Comparison of ENCODE assay signal across 9 mouse cellular contexts in the genomic region with DNA sequence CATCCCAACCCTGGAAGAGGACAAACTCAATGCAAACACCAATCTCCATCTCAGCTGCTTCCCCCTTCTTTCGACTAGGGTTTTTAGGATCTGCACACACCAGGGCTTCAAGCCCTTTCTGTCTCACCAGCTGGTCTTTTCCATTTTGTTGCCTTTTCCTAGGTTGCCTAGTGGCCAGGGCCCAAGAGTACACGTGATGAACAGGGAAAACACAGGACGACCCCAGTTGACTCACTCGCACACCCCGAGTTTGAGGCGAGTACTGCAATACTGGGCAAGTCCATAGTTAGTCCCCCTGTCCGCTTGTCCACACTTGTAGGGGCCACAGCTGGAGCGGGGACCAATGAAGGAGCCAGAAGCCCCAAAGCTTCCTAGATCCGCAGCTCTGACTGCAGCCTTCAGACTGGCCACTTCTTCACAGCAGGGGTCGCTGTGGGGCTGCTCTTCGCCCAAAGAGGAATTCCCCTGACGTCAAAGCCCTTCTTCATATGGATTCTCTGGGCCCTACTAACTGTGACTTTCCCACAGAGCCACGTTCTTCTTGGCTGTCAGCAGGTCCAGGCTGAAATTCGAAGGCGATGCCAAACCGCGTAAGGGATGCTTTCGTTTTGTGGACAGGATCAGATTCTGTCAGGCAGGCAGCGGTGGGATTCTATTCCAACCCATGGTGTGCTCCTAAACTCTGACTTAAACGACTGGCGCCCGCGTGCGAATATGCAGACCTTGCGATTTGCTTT. TPM values are rescaled to one million over a fixed set of nuclear protein-coding genes. Genes with fewer than 3 reads are reported as not detected.
DNase-seq lines count a peak whose midpoint lies in the region; ATAC-seq and TF ChIP-seq lines count a peak whose summit lies in the region.
"Not testable (repeated sequence)": the region's sequence is repeated elsewhere in the genome, so short reads cannot be mapped to it uniquely, and the experiment has no call there.
"Had no signal": no experiment of that assay in that cellular context is flagged by ENCODE, and none has a peak within 500 bp of the region (broad histone marks: within the 10 kb centered on the region; RNA-seq: fewer than 3 reads in every experiment).

A gene (plus strand): TSS at position 687 of the 737 bp plus-strand sequence.

- H3K4me1 ChIP-seq in hindbrain, embryonic 14.5 days (replicated peaks; ENCODE audit: control insufficient read depth, insufficient read depth, low read length); lung, embryonic 16.5 days (replicated peaks; ENCODE audit: control insufficient read depth, insufficient read depth, low read length); neural tube, embryonic 13.5 days (replicated peaks); testis, adult 2 months (ENCODE audit: control insufficient read depth, insufficient read depth, low read length): not testable (repeated sequence)

- ATAC-seq in hindbrain, embryonic 14.5 days (ENCODE audit: low FRiP score), result peak; percentile 29; the same call in 1 of the 2 replicates
- ATAC-seq in lung, embryonic 16.5 days (ENCODE audit: low read depth), result peak; percentile 72
- ATAC-seq in neural tube, embryonic 13.5 days (ENCODE audit: low read depth), result peak; percentile 55; the same call in 1 of the 2 replicates

- 17% methylated on average over 14 of the region's 25 CpGs for WGBS in hindbrain, embryonic 14.5 days
- 16% methylated on average over 16 of the region's 25 CpGs for WGBS in lung, embryonic 16.5 days
- 17% methylated on average over 18 of the region's 25 CpGs for WGBS in neural tube, embryonic 13.5 days

- TF ChIP-seq CTCF in testis, adult 2 months (IDR thresholded peaks at IDR 0.05; ENCODE audit: control insufficient read depth, insufficient read depth, insufficient replicate concordance, low read depth, low read length), result peak; percentile 18; the same call in 1 of the 2 replicates

- H3K27me3 ChIP-seq in hindbrain, embryonic 14.5 days (ENCODE audit: control insufficient read depth, insufficient read depth, low read length); lung, embryonic 16.5 days (ENCODE audit: control insufficient read depth, insufficient read depth, low read depth, low read length); testis, adult 2 months (ENCODE audit: control insufficient read depth, insufficient read depth, low read length): not testable (repeated sequence)
- H3K27me3 ChIP-seq in neural tube, embryonic 13.5 days, result peaks cover 11% of the 10 kb centered on the region

- H3K4me3 ChIP-seq in hindbrain, embryonic 14.5 days (replicated peaks; ENCODE audit: low read length), result peak within 1 kb of the TSS; percentile 18
- H3K4me3 ChIP-seq in lung, embryonic 16.5 days (ENCODE audit: low read length), result peak within 1 kb of the TSS; percentile 32
- peak within 1 kb of the TSS; percentile 26 for H3K4me3 ChIP-seq in neural tube, embryonic 13.5 days
- H3K4me3 ChIP-seq in testis, adult 2 months (ENCODE audit: control insufficient read depth, low read depth, low read length), result not testable (repeated sequence)

- not testable (repeated sequence) for H3K9me3 ChIP-seq in hindbrain, embryonic 14.5 days (ENCODE audit: control insufficient read depth, low read length); lung, embryonic 16.5 days (ENCODE audit: control insufficient read depth, low read length); neural tube, embryonic 13.5 days

- peak; percentile 46 for DNase-seq in NIH3T3 (ENCODE audit: low read depth)
- DNase-seq in cerebellum, postnatal 10 days, result peak; percentile 54 to 55
- peak; percentile 18 to 23 for DNase-seq in frontal cortex, postnatal 36 days (ENCODE audit: low spot score in 2 of 2)
- peak; percentile 32 for DNase-seq in hindbrain, embryonic 14.5 days (ENCODE audit: low spot score)
- DNase-seq in layer of hippocampus, postnatal 10 days (ENCODE audit: low spot score in 2 of 2), result peak; percentile 45 to 55

- not testable (repeated sequence) for H3K9ac ChIP-seq in hindbrain, embryonic 14.5 days; lung, embryonic 16.5 days (ENCODE audit: low read length); neural tube, embryonic 13.5 days

- TF ChIP-seq POLR2A in testis, adult 2 months (IDR thresholded peaks at IDR 0.05; ENCODE audit: control insufficient read depth, low read depth, low read length), result not testable (repeated sequence)

- not testable (repeated sequence) for H3K36me3 ChIP-seq in hindbrain, embryonic 14.5 days (replicated peaks; ENCODE audit: control insufficient read depth, insufficient read depth); lung, embryonic 16.5 days (ENCODE audit: control insufficient read depth, insufficient read depth, low read length); neural tube, embryonic 13.5 days; testis, adult 2 months (ENCODE audit: control insufficient read depth, insufficient read depth, low read length)

- not testable (repeated sequence) for H3K27ac ChIP-seq in hindbrain, embryonic 14.5 days; lung, embryonic 16.5 days (ENCODE audit: low read length); neural tube, embryonic 13.5 days (replicated peaks); testis, adult 2 months (ENCODE audit: control insufficient read depth, insufficient read depth, low read depth, low read length)

- H3K4me2 ChIP-seq in hindbrain, embryonic 14.5 days (replicated peaks), result peak within 1 kb of the TSS; percentile 46
- H3K4me2 ChIP-seq in lung, embryonic 16.5 days (ENCODE audit: low read depth, low read length), result peak within 1 kb of the TSS; percentile 45
- H3K4me2 ChIP-seq in neural tube, embryonic 13.5 days, result peak within 1 kb of the TSS; percentile 46

RNA-seq across cellular contexts. Expression of the gene that starts here (rescaled TPM):
- polyA plus RNA-seq in hindbrain, embryonic 14.5 days (2014; fragmentation: Nextera tagmentation; extraction: Ambion mirVana), result not detected in 2 replicates
- not detected for total RNA-seq in layer of hippocampus, postnatal 10 days (2021)
- not detected in 2 replicates for polyA plus RNA-seq in lung, embryonic 16.5 days (2015; fragmentation: Nextera tagmentation; extraction: Ambion mirVana)
- polyA plus RNA-seq in neural tube, embryonic 13.5 days (2015; fragmentation: Nextera tagmentation; extraction: Ambion mirVana), result not detected in 2 replicates
- not detected in 2 replicates for polyA plus RNA-seq in testis, adult 2 months (2012; rRNA removed)
- total RNA-seq: layer of hippocampus, adult 8-10 months had no signal

Comparison
In these comparisons a context has a peak if more than half of its experiments do, and no peak if none do; other contexts are left out.
1. Peak in DNase-seq, ATAC-seq, H3K4me3 ChIP-seq and H3K4me2 ChIP-seq in hindbrain, embryonic 14.5 days; RNA of the gene not detected or under 1 TPM.
2. Peak in DNase-seq in layer of hippocampus, postnatal 10 days; RNA of the gene not detected or under 1 TPM.
3. Peak in ATAC-seq, H3K4me3 ChIP-seq and H3K4me2 ChIP-seq in lung, embryonic 16.5 days; RNA of the gene not detected or under 1 TPM.
4. Peak in ATAC-seq, H3K4me3 ChIP-seq and H3K4me2 ChIP-seq in neural tube, embryonic 13.5 days; RNA of the gene not detected or under 1 TPM.